Mouse (Mus musculus) liver, adult (tissue): ENCODE measurements around the gene Icam1.
A peak's percentile ranks its signal among the peaks of the same experiment; 100 is the strongest.

ENCODE experiments used
- GATA4 ChIP-seq: IDR thresholded peaks from 2 replicates; pipeline ENCODE4 v1.6.1; 2014; ENCODE audit warnings: mild to moderate bottlenecking, low read length; ENCODE audit not compliant: insufficient replicate concordance

The Icam1 gene

GRCm38 (mm10) chr9:20982171-20982570 is 33.6 kb upstream of the Icam1 start:
- no peak for TF ChIP-seq GATA4

GRCm38 (mm10) chr9:20983169-20983568 is 32.6 kb upstream of the Icam1 start:
- TF ChIP-seq GATA4 = no peak

GRCm38 (mm10) chr9:20986952-20987686 is 28.7 kb upstream of the Icam1 start:
- no peak for TF ChIP-seq GATA4

- no peak for TF ChIP-seq GATA4
These were observed 27.8 kb upstream of the Icam1 start for GRCm38 (mm10) chr9:20987953-20988352.

GRCm38 (mm10) chr9:20990861-20991260 is 24.9 kb upstream of the Icam1 start:
- TF ChIP-seq GATA4 = no peak

GRCm38 (mm10) chr9:20991587-20991986 is 24.2 kb upstream of the Icam1 start:
- TF ChIP-seq GATA4 = no peak

GRCm38 (mm10) chr9:20993165-20993898 is 22.5 kb upstream of the Icam1 start:
- no peak for TF ChIP-seq GATA4

- no peak for TF ChIP-seq GATA4
These were observed 20.7 kb upstream of the Icam1 start for GRCm38 (mm10) chr9:20995069-20995468.

- TF ChIP-seq GATA4 = no peak
These were observed 18.7 kb upstream of the Icam1 start for GRCm38 (mm10) chr9:20997065-20997464.

GRCm38 (mm10) chr9:21000811-21001210 is 15.0 kb upstream of the Icam1 start:
- TF ChIP-seq GATA4 = no peak

- no peak for TF ChIP-seq GATA4
These were observed 14.1 kb upstream of the Icam1 start for GRCm38 (mm10) chr9:21001651-21002200.

GRCm38 (mm10) chr9:21002270-21002626 is 13.5 kb upstream of the Icam1 start:
- TF ChIP-seq GATA4 = no peak

- TF ChIP-seq GATA4 = peak; percentile 84; the same call in 1 of the 2 replicates
These were observed 12.9 kb upstream of the Icam1 start, which contains the start of gene Mrpl4 for GRCm38 (mm10) chr9:21002627-21003551. Gene Mrpl4, plus strand, starts transcription at chr9:21002738.

GRCm38 (mm10) chr9:21007313-21007952 is 8.4 kb upstream of the Icam1 start:
- TF ChIP-seq GATA4 = no peak

- no peak for TF ChIP-seq GATA4
These were observed 7.8 kb upstream of the Icam1 start for GRCm38 (mm10) chr9:21008007-21008406.
